Mouse (Mus musculus) heart, postnatal 25 days (tissue): ENCODE results near the gene Sp9. TPM values are rescaled to one million over a fixed set of nuclear protein-coding genes. Genes with fewer than 3 reads are reported as not detected.

Experiments
- DNase-seq: peaks from one replicate; pipeline ENCODE4 v3.0.0; 2022; ENCODE audit warnings: low spot score
- intact Hi-C: fragments of 180-260 bp; cut with DNase I; formaldehyde crosslinking; loops from one replicate; pipeline ENCODE4 v1.15.1; 2025
- total RNA-seq, 2 experiments: library from RNA; stranded (reverse); gene quantifications; 2 replicates each; pipeline ENCODE4 v1.2.3; 2021

Sp9 gene
- total RNA-seq, 2 experiments from 2014 or later, result not detected

DNA sequence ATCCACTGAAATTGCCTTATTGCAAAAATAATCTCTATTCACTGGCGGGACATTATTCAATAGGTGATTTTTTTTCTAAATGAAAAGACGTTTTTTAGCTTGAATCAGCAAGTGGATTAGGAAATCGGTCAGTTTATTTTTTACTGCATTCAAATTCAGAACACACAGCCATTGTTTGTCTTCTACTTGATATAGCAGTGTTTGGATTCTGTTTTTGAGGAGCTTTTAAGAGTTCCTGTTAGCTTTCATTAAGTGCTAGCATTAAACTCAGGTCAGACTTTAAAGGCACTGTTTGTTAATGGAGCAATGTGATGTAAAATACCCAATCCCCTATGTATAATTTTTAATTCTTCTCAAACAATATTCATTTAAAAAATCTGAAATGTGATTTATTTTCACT, 27.1 kb downstream of the Sp9 start:
- intact Hi-C loops, result no loop called here
- no peak for DNase-seq

DNA sequence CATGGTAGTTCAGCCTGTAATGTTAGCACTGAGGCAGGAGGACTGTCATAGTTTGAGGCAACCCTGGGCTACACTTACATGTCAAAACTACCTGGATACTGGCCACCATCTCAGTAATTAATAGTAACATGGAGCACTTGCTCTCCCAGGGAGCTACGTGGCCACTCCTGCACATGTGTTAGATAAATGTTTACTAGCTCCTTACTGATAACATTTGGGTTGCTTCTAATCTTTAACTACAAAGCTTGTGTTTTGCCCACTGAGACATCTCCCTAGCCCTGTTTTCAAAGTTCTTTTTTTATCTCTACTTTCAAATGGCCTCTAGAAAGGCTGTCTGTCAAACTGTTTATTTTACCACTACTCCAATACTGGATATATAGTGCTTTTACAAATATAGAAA, 30.3 kb downstream of the Sp9 start:
- no peak for DNase-seq
- intact Hi-C loops, result no loop called here

DNA sequence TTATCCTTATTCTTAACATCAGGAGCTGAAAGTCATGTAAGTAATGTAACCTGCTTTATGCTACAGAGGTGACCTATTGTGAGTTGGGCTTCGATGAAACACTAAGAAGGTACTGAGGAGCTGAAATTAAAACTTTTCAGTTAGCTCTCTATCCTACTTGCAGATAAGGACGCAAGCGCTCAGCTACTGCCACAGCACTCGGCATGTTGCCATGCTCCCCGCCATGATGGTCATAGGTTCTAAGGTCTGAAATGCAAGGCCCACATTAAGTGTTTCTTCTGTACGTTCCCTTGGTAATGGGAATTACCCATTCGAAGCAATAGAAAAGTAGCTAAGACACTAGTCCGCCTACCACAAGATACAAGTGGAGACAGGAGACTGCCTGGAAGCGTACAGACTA, 31.0 kb downstream of the Sp9 start:
- no peak for DNase-seq
- intact Hi-C loops, result no loop called here

DNA sequence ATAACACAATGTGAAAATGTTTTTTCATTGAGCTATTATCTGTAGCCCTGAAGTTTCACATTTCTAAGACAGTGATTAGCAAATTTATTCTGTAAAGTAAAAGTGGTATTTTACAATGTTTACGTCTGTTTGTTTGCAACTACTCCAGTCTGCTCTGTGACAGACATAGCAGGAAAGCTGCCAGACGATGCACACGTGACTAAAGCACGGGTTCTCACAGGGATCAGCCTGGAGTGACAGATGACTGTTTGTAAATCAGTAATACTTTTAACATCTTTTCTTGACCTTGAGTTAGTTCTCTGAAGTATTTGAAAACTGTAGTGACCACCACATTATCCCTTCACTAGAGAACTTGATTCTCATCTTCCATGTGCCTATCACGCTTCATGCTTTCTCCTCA, 32.8 kb downstream of the Sp9 start:
- no peak for DNase-seq

DNA sequence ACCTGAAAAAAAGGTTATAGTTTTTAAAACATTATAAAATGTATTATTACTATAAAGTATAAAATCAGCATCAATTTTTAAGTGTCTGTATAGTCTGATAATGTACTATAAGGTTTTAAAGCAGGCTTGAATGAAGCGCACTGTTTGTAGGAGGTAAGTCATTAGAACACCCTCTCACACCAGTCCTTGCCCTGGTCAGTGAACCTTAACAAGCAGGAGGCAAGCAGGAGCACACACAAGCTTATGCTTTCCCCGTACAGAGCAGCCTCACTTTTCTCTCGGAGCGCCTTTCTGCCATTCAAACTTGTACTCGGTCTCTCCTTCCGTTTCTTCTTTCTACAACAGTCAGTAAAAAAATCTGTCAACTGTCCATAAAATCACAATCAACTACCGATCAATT, 34.3 kb downstream of the Sp9 start:
- intact Hi-C loops, result no loop called here
- DNase-seq, result no peak

More for the DNA sequence above, 32.8 kb downstream of the Sp9 start:
- intact Hi-C loops, result no loop called here

DNA sequence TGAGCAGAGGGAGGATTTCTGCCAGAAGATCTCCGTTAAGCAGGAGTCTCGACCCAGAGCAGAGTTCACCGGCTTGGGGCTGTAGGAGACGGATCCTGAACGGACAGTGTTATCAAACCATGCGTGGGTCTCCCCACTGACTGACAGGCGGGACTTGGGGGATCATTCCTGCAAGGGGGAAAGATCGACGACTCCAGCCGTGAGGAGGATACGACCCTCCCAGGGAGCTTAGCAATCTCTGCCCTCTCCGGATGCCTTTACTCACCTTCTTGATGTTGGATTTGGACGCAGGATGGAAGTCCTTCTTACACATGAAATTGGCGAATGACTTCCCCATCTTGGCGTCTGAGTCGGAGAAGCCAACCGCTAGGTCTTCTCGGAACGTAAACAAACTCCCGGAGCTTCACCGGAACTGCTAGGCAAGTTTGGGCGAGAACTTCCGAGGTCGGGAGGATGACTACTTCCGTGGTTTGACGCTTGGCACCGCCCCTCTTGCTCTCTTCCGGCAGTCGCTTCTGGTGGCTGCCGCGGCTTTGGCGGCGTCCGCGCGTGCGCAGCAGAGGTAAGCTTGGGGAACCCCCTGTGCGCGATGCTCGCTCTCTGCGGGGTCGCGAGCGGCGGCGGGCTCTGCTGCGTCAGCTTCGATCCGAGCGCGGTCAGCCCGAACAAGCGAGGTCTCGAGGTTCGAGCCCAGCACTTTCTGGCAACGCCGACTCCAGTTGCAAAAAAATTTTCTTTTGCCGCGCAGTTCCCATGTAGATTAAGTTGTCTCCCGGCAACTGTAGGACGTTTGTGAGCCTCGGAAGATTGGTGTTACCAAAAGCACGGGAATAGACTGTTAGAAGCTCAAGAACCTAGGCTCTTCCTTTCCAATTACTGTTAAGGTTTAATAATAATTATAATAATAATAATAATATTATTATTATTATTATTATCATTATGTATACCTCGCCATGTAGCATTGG, 40.7 kb downstream of the Sp9 start, which contains the start of the genes Scrn3 and Cir1:
Gene Scrn3, plus strand, starts transcription at position 450 of the 965 bp plus-strand sequence.
Gene Cir1, minus strand, starts transcription at position 550 of the 965 bp plus-strand sequence.
- intact Hi-C loops, result loop anchor here (5.0 kb wide), 1 partner anchor 75 kb away; the partner anchor contains the start of gene Gpr155
- DNase-seq, result peak; percentile 88

DNA sequence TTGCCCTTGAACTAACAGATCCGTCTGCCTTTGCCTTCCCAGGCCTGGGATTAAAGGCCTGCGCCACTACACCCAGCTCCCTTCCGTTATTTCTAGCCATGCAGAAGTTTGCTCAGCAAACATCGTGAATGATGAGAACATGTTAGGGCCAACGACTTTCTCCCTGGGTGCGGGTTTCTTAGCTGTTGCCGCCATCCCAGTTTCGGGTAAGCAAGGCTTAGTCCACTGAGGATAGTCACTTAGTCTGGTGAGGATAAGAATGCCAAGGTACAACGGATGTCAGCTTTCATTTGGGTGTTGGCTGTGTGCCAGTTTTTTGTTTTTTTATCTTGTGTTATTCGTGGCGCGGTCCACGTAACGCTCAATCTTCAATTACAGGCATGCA, 41.4 kb downstream of the Sp9 start:
- intact Hi-C loops, result loop anchor here (5.0 kb wide), 1 partner anchor 74 kb away; the partner anchor contains the start of gene Gpr155
- DNase-seq, result peak; percentile 16

DNA sequence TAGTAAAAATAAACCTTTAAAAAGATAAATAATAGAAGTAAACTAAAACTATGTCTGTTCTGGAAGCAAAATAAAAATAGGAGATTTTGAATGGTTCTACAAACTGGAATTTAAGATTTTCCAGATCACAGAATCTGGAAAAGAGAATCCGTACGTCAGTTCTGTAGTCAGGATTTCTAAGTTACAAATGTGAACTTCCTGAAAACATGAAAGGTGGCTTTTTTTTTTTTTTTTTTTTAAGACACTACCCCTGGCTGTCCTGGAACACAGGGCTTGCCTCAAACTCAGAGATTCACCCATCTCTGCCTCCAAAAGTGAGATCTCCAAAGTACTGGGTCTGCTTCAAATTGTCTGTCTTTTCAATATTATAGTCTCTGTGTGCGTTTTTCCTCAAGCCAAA, 42.6 kb downstream of the Sp9 start:
- no peak for DNase-seq

DNA sequence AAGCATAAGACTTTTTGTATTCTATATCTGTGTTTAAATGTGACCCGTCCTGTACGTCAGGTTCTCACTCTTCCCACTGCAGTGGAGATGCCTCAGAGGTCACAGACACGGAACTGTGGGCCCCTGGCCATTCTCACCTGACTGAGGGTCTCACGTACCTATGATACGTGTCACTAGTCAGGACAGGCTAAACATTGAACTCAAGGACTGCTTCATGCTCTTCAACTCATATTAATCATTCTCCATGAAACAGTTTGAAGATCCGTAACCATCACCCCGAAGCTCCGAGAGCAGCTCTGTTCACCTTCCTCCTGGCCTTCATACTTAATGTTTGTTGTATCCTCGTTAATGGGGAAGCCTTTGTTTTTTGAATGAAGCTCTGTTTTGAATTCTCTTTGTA, 45.7 kb downstream of the Sp9 start:
- DNase-seq, result no peak
- intact Hi-C loops, result no loop called here

More for the DNA sequence above, 42.6 kb downstream of the Sp9 start:
- intact Hi-C loops, result loop anchor here (5.0 kb wide), 1 partner anchor 73 kb away; the partner anchor contains the start of gene Gpr155

DNA sequence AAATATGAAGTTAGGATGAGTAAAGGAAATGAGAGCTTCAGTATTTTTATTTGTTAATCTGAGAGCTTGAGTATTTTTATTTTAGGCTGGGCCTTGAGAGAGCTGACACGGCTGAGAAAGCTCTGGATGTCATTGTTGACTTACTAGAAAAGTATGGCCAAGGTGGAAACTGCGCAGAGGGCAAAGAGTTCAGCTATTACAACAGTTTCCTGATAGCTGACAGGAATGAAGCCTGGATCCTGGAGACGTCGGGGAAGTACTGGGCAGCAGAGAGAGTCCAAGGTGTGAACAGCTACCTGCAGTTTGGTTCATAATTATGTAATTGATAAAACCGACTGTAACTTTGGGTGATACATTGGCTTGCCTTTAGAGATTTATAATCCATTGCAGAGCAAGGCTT, 47.5 kb downstream of the Sp9 start:
- DNase-seq, result no peak
- intact Hi-C loops, result no loop called here

DNA sequence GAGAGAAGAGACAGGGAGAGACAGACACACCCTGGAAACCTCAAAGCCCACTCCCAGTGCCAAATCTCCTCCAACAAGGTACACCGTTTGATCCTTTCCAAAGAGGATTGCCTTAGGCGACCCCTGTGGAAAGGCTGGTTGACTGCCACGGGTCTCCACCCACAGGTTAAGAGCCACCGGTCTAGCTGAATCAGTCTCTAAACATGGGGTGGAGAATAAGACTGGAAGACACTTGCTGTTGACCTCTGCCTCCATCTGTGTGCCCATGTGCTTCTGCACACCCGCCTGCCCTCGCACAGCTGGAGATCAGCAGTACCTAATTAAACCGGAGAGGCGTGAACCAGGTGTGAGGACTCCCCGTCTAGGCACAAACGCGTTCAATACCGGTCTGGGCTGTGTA, 51.3 kb downstream of the Sp9 start:
- DNase-seq, result no peak
- intact Hi-C loops, result no loop called here

DNA sequence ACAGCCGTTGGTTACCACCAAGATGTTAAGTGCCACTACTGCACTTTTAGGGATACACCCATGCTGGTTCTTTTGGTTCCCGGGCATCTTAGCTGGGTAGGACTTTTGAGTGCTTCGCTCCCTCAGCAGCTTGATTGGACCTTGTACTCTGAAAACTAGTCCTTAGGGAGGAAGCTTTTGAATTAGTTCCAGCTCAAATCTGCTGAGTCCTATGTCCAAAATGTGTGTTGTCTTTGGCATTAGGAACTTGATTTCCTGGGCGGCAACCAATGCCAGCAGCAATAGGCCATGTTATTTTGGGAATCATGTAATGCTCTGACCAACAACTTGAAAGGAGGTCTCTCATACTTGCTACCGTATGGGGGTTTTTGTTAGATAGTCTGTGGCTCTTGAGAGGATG, 54.1 kb downstream of the Sp9 start:
- DNase-seq, result no peak
- intact Hi-C loops, result no loop called here

Other genes with a start within 250 kb of the Sp9 start
- gene Ola1, start 53.0 kb upstream of the Sp9 start, total RNA-seq, result 10 to 100 TPM; 44.6 to 48.3 TPM
- 10 to 100 TPM; 19.0 to 21.7 TPM for gene Scrn3, start 40.7 kb downstream of the Sp9 start, total RNA-seq
- gene Cir1, start 40.8 kb downstream of the Sp9 start, total RNA-seq, result 10 to 100 TPM; 13.4 to 14.7 TPM
- gene Gpr155, start 114.6 kb downstream of the Sp9 start, total RNA-seq, result 10 to 100 TPM in 1 of 2 experiments, 1 to 10 TPM in 1; 9.9 to 12.3 TPM